Mouse (Mus musculus) spleen, adult 12 weeks (tissue): ENCODE data around the gene Grk6.

Source experiments
- DNase-seq: peaks from one replicate; pipeline ENCODE4 v3.0.0; 2022; ENCODE audit warnings: low spot score

Grk6 gene

GRCm38 (mm10) chr13:55444937-55445315 lies at the start of gene Grk6:
Grk6 (plus strand) TSS chr13:55445072.
- peak; percentile 99 for DNase-seq

DNA sequence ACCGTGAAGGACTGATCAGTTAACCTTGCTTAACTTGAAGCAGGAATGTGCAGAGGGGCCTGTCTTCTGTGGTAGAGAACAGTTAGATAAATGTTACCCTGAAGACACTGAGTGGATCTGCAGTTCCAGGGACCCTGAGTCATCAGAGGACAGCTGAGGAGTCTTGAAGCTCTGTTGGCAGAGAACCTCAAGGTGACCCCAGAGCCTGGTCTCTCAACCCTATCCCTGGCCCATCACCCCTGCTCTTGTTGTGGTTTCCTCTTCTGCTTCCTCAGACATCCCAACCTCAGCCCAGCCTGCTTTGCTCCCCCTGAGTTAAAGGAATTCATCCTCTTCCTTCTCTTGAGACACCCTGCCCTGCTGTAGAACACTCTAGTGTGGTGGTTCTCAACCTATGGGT lies 46.8 kb upstream of the Grk6 start, which contains the start of gene Slc34a1:
Slc34a1 (plus strand) TSS at position 100 of the 400 bp plus-strand sequence.
- DNase-seq = no peak

DNA sequence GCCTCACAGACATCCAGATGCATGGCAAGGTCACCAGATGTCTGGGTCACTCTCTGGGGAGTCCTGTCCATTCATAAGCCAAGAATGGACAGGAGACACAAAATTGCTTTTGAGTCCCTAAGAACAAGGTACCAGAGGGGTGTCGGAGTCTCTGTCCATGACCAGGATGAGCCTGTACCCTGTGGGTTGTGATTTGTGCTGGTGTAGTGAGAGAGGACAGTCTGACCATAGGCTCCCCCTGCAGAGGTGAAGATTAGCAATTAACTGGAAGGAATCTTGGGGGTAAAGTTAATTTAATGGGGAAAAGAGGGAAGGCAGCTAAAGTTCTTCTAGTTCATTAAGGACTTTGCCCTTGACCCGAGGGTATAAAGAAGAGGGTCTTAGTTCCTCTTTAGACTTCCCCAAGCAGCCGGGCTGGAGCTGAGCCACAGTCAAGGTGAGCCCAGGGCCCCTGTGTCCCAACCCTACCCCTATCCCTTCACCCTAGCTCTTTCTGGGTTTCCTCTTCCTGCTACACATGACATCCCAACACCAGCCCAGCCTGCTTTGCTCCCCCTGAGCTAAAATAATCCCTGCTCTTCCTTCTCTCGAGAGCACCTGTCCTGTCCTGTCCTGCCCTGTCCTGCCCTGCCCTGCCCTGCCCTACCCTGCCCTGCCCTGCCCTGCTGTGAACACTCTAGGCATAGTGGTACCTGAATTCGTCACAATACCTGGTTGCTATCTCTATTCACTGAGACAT lies 45.4 kb upstream of the Grk6 start:
- no peak for DNase-seq

DNA sequence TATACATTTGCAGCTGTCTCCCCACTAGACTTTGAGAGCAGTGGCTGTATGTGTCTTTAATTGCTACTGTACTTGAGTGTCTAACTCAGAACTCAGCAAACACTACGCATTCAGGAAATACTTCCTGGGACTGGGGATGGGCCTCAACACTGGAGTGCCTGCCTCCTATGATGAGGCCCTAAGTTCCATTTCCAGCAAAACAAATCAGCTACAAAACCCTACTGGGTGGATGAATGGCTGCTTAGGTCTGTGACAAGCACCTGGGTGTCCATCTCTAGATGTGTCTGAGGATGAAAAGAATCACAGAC lies 44.9 kb upstream of the Grk6 start:
- no peak for DNase-seq

DNA sequence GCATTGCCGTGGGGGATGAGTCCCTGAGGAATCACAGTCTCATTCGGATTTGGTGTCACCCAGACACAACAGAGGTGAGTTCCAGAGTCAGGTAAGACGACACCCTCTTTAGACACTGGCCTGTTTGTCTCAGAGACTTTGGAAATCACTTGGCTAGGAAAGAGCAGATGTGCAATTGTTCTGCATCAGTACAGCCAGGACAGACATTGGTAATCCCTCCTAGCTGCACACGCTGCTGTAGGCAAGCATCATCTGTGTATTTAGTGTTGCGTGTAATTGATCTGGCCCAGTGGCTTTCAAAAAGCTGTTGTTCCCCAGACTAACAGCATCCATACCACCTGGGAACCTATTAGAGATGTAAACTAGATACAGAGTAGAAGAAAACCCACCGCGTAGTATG lies 41.6 kb upstream of the Grk6 start:
- DNase-seq = no peak

GRCm38 (mm10) chr13:55403935-55404852 lies 40.7 kb upstream of the Grk6 start:
- no peak for DNase-seq

GRCm38 (mm10) chr13:55404853-55405782 lies 39.8 kb upstream of the Grk6 start:
- DNase-seq = peak; percentile 54

GRCm38 (mm10) chr13:55405783-55406390 lies 39.0 kb upstream of the Grk6 start:
- no peak for DNase-seq

- DNase-seq = no peak
Measured at GRCm38 (mm10) chr13:55407341-55407740, 37.5 kb upstream of the Grk6 start.

GRCm38 (mm10) chr13:55408546-55409120 lies 36.2 kb upstream of the Grk6 start:
- no peak for DNase-seq

GRCm38 (mm10) chr13:55411826-55412225 lies 33.0 kb upstream of the Grk6 start:
- no peak for DNase-seq

- DNase-seq = no peak
Measured at GRCm38 (mm10) chr13:55412643-55413307, 32.1 kb upstream of the Grk6 start.

DNA sequence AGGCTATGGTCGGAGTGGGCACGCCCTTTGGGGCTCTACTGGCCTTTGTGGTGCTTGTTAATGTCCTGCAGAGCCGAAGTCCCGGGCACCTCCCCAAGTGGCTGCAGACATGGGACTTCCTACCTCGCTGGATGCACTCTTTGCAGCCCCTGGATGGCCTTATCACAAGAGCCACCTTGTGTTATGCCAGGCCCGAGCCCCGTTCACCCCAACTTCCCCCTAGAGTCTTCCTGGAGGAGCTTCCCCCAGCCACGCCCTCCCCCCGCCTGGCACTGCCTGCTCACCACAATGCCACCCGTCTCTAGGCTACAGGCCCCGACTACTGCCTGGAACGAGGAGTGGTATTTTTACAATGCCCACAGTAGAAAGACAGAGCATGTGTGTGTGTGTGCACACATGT lies 31.5 kb upstream of the Grk6 start:
- DNase-seq = no peak

GRCm38 (mm10) chr13:55414743-55415380 lies 30.0 kb upstream of the Grk6 start, which contains the start of gene Pfn3:
Pfn3 (minus strand) TSS chr13:55415232.
- DNase-seq = no peak

DNA sequence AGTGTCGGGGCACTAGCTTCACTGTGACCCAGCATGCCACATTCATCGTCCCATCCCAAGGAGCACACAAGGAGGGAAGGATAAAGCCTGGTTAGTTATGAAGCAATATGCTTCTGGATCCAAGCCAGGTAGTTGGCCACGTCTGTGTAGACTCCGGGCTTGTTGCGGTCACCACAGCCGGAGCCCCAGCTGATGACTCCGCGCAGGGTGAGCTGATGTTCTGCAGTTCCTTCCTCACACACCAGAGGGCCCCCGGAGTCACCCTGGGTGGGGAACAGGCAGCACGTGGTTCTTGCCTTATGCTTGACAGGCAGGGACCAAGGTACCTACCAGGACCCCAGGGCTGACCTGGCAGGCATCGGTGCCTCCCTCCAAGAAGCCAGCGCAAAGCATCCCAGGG lies 26.9 kb upstream of the Grk6 start:
- DNase-seq = peak; percentile 75

DNA sequence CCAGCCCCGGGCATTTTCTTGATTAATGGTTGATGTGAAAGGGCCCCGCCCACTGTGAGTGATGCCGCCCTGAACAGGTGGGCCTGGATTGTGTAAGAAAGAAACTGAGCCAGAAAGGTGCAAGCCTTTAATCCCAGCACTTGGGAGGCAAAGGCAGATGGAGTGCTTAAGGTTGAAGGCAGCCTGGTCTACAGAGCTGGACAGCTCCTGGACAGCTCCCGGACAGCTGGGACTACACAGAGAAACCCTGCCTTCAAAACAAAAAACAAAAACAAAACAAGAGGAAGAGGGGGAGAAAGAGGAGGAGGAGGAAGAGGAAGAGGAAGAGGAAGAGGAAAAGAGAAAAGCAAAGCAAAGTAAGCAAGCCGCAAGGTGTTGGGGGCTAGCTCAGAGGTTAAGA lies 25.7 kb upstream of the Grk6 start:
- no peak for DNase-seq

DNA sequence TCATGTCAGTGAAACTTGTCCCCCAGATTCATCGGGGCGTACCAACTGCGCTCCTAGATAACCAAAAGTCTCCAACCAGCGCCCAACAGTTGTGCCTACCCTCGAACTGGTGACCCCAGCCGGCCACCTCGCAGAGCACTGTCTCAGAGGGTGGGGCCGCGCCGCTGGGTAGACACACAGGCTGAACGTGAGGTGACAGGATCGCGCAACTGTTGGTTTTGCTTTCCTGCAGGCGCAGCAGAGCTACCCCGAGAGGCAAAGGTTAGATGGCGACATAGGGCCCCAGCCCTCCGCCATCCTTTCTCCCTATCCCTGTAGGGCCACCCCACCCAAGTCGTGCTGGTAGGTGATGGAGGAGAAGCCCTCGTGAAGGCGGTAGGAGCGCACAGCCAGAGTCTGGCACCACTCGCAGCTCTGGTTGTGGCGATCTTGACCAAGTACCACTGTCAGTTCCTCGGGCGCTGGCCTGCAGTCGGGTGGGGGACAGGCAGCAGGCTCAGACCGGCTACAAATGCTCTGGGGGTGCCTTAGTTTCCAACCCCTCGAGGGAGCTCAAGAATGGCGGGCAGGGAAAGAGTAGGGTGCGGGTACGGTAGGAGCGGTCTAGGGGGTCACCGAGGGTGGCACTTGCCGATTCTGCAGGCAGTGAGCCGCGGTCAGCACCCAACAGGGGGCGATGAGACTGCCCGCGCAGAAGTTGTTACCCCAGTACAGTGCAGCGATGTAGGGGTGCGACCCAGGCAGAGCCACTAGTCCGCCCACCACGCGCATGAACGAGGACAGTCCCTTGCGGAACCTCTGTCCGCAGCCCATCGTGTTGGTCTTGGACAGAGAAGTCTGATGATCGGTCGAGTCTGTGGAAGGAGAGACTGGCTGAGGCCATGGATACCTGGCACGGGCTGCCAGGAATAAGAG lies 24.6 kb upstream of the Grk6 start:
- no peak for DNase-seq

DNA sequence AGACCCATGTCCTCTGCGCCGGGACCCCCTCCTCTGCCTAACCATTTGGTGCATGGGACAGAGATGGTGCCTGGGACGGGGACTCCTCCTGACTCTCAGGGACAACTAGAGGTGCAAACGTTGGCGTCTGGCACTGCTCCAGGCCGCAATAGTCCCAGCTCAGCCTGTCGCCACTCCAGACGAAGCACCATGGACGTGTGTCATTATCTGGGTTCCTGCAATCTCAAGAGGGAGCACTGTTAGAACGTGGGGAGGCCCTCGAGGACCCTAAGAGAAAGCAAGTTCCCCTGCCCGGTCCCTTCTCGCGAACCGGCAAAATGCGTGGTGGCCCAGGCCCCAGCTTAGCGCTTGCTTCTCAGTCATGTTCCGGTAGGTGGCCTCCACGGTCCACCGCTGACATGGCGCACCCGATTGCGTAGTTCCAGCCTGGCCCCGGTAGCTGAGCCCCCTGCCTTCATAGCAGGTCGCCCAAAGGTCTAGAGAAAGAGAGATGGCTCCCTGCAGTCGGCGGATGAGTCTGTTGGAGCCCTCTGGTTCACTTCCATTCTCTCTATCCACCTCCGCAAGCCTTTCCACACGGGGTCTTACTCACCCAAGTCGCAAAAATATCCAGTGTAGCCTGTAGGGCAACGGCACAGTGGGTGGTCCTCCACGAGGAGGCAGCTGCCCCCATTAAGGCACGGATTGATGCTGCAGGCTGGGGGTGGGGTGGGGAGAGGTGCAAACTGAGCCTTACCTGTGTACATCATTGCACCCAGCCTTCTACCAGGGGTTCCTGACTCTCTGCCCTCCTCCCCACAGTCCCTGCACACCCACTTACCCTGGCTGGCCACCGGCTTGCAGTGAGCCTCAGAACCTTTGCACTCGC lies 23.7 kb upstream of the Grk6 start:
- peak; percentile 54 for DNase-seq
